Mouse (Mus musculus) C2C12 (cell line): ENCODE data around the gene Rpl26. TPM values are rescaled to one million over a fixed set of nuclear protein-coding genes. Genes with fewer than 3 reads are reported as not detected.

ENCODE experiments used
- H3K27me3 ChIP-seq: one replicate; pipeline ENCODE4 v1.6.1; 2011; ENCODE audit not compliant: control insufficient read depth, insufficient read depth, insufficient read length
- H3K36me3 ChIP-seq: one replicate; pipeline ENCODE4 v1.6.1; 2011; ENCODE audit not compliant: control insufficient read depth, insufficient read depth
- H3K4me3 ChIP-seq: one replicate; pipeline ENCODE4 v1.5.1; 2011; ENCODE audit warnings: mild to moderate bottlenecking, control low read depth; ENCODE audit not compliant: poor library complexity, insufficient read depth, severe bottlenecking
- H3K79me2 ChIP-seq: one replicate; pipeline ENCODE4 v1.6.1; 2011; ENCODE audit not compliant: control insufficient read depth, insufficient read depth
- H3K79me3 ChIP-seq: one replicate; pipeline ENCODE4 v1.6.1; 2011; ENCODE audit warnings: low read depth, control low read depth
- H3ac ChIP-seq: one replicate; pipeline ENCODE3; 2011; ENCODE audit warnings: low read depth; ENCODE audit not compliant: control insufficient read depth, insufficient read length
- CEBPB ChIP-seq: IDR thresholded peaks from one replicate; pipeline ENCODE4 v1.6.1; 2011; ENCODE audit warnings: low read depth, mild to moderate bottlenecking, control low read depth, moderate library complexity
- CTCF ChIP-seq: IDR thresholded peaks from one replicate; pipeline ENCODE4 v1.5.1; 2011; ENCODE audit not compliant: control insufficient read depth, insufficient read depth, insufficient read length
- FOSL1 ChIP-seq: IDR thresholded peaks from one replicate; pipeline ENCODE4 v1.8.0; 2011; ENCODE audit warnings: mild to moderate bottlenecking, low read length; ENCODE audit not compliant: poor library complexity, insufficient read depth, severe bottlenecking
- MAX ChIP-seq: IDR thresholded peaks from one replicate; pipeline ENCODE4 v1.6.1; 2011; ENCODE audit warnings: mild to moderate bottlenecking, control low read depth
- MYOD1 ChIP-seq: IDR thresholded peaks from one replicate; pipeline ENCODE4 v1.6.1; 2011; ENCODE audit warnings: low read depth; ENCODE audit not compliant: control insufficient read depth, insufficient read length
- MYOG ChIP-seq: IDR thresholded peaks from one replicate; pipeline ENCODE4 v1.6.1; 2011; ENCODE audit not compliant: control insufficient read depth, insufficient read length; ENCODE audit errors: extremely low read depth
- USF1 ChIP-seq: IDR thresholded peaks from one replicate; pipeline ENCODE4 v1.6.1; 2011; ENCODE audit warnings: low read depth, mild to moderate bottlenecking, control low read depth, moderate library complexity
- long read RNA-seq, 2 experiments: library from polyadenylated mRNA; unstranded; transcript quantifications; one replicate each; pipeline ENCODE4 v2.0.0; 2019 to 2020
- polyA plus RNA-seq: library from polyadenylated mRNA; unstranded; fragments of >200 nt; fragmentation: generic; extraction: Trizol; gene quantifications from one replicate; pipeline ENCODE4 v1.2.1, GENCODE M21; 2012; ENCODE audit warnings: missing spikeins

Rpl26 gene
- polyA plus RNA-seq = 625 TPM
- long read RNA-seq, experiment 1, transcript Rpl26-201 (4 exons, 526 nt) = major isoform, 48 of 81 reads
- long read RNA-seq, experiment 1, partial matches to known transcripts = 21 of 81 reads
- long read RNA-seq, experiment 1, other reads (novel, unspliced or antisense) = 12 of 81 reads
- long read RNA-seq, experiment 2, transcript Rpl26-201 (4 exons, 526 nt) = major isoform, 30 of 36 reads
- long read RNA-seq, experiment 2, partial matches to known transcripts = 3 of 36 reads
- long read RNA-seq, experiment 2, other reads (novel, unspliced or antisense) = 3 of 36 reads

DNA sequence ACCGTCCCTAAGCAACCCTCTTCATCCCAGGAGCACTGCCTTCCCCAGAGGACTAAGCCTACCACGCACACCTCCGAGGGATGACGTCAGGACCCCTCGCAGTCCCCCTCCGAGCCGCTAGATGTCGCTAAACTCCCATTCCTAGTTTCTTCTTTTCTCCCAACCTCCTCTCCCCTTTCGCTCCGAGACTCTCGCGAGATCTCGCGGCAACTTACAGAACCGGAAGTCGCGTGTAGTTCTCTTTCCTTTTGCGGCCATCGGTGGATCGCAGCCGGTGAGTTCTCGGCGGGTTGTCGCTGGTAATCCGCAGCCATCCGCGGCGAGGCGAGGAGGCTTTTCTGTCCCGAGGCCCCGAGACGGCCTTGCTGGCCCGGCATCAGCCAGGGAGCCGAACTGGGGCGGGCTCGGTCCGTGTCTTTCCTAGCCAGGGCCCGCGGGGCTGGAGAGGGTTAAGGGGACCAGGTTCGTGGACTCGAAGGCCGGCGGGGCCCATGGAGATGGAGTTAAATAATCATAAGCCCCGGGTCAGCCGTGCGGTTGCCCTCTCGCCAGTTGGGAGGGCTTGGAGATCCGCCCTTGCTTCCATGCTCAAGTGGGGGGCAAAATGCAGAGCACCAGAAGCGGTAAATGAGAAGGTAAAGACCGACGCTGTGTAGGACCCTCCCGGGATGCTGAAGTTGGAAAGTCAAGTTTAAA is at the start of gene Rpl26:
TSS of gene Rpl26 (plus strand) at position 233 of the 696 bp plus-strand sequence.
- no peak for TF ChIP-seq USF1
- TF ChIP-seq MAX = peak; percentile 50
- TF ChIP-seq CTCF = peak; percentile 81
- Histone ChIP-seq H3K79me3 (peaks cover 15% of the 10 kb centered on the region), H3K36me3 (peaks cover 27% of the 10 kb centered on the region), H3K4me3 (peak within 1 kb of the TSS; percentile 99), H3K27me3 (no peaks in the 10 kb centered on the region), H3ac (peak within 1 kb of the TSS; percentile 96), H3K79me2 (peaks cover 26% of the 10 kb centered on the region)

DNA sequence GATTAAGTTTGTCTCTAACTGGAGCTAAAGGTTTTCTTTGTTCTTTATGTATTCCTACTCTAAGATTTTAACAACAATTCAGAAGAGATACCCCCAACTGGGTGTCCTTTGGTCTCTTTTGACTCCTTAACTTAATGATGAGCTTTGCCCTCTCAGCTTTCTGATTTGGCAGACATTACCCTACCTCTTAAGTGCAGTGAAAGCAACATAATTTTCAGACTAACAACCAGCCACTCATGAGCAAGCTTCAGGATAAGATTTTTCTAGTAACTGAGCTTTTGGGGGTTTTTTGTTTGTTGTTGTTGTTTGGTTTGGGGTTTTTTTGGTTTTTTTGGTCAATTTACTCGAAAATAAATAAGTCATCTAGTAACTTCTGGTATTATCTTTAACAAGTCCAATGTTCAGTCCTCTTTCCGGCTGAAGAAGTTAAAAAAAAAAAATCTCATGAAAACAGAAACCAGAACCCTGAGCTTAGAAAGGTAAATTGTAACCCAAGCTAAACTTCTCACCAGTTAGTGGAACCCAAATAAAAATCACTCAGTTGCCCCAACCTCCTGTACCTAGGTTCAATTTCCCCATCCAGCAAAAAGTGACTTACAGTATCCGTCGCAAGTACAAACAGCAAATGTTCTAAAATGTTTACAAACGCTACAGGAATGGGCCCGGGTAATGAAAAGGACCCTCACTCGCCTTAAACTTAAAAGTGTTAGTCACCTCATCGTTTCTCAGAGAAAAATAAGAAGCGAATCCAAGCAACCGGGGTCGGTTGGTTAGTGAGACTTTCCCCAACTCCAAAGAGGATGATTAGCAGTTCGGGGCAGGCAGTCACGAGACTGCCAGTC is 49.5 kb upstream of the Rpl26 start:
- H3K36me3 ChIP-seq = no peaks in the 10 kb centered on the region
- peak overlapping the region; percentile 78 for H3K4me3 ChIP-seq
- peaks cover 52% of the 10 kb centered on the region for H3K79me3 ChIP-seq
- peak overlapping the region; percentile 79 for H3ac ChIP-seq
- H3K27me3 ChIP-seq = no peaks in the 10 kb centered on the region
- TF ChIP-seq USF1 = no peak
- peaks cover 57% of the 10 kb centered on the region for H3K79me2 ChIP-seq

DNA sequence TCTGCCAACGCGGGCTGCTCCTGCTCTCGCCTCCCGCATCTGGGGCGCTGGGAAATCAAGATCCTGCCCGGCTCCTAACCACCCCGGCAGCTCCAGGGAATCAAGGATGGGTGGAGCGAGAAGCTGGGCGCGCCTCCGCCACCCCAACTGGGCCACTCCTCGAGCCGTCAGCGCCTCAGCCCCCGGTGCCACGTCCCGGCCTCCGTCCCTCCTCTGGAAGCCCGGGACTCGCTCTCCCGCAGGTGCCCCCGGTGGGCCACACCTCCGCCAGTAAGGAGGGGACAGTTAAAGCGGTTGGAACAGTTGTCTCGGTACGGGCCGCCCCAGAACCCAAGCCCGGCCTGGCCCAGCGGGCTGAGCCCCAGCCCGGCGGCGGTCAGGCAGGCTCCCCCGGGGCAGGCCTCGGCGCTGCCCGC is 48.9 kb upstream of the Rpl26 start:
- no peaks in the 10 kb centered on the region for H3K27me3 ChIP-seq
- TF ChIP-seq MYOG (no peak), CEBPB (no peak), FOSL1 (no peak), MAX (no peak), CTCF (no peak), USF1 (no peak), MYOD1 (no peak)
- H3K79me2 ChIP-seq = peaks cover 50% of the 10 kb centered on the region
- peak overlapping the region; percentile 78 for H3K4me3 ChIP-seq
- H3K79me3 ChIP-seq = peaks cover 47% of the 10 kb centered on the region
- H3ac ChIP-seq = peak overlapping the region; percentile 79
- H3K36me3 ChIP-seq = no peaks in the 10 kb centered on the region

DNA sequence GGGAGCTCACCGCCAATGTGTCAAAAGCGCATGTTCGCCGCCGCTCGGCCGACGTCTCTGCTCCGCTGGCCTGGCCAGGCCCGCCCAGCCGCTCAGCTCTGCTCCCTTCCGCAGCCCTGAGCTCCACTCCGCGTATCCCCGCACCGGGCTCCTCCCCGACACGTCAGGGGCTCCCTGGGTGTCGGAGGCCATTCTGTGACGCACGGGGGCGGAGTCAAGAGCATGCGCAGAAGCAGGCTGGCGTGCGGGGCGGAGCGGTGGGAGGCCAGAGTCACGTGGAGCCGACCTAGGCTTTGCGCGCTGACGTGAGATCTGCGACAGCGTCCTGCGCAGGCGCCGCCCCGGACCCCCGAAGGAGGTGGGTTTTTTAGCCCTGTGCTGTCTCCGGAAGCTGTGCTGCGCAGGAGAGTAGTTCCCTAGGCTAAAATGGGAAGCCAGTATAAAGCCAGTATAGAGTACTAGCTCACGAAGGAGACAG is 48.4 kb upstream of the Rpl26 start:
- peaks cover 43% of the 10 kb centered on the region for H3K79me3 ChIP-seq
- H3K27me3 ChIP-seq = no peaks in the 10 kb centered on the region
- no peaks in the 10 kb centered on the region for H3K36me3 ChIP-seq
- peak overlapping the region; percentile 78 for H3K4me3 ChIP-seq
- peaks cover 46% of the 10 kb centered on the region for H3K79me2 ChIP-seq
- no peak for TF ChIP-seq FOSL1
- TF ChIP-seq MAX = no peak
- TF ChIP-seq CEBPB = no peak
- TF ChIP-seq MYOD1 = no peak
- TF ChIP-seq MYOG = no peak
- TF ChIP-seq USF1 = peak; percentile 99
- TF ChIP-seq CTCF = no peak
- H3ac ChIP-seq = peak overlapping the region; percentile 79

DNA sequence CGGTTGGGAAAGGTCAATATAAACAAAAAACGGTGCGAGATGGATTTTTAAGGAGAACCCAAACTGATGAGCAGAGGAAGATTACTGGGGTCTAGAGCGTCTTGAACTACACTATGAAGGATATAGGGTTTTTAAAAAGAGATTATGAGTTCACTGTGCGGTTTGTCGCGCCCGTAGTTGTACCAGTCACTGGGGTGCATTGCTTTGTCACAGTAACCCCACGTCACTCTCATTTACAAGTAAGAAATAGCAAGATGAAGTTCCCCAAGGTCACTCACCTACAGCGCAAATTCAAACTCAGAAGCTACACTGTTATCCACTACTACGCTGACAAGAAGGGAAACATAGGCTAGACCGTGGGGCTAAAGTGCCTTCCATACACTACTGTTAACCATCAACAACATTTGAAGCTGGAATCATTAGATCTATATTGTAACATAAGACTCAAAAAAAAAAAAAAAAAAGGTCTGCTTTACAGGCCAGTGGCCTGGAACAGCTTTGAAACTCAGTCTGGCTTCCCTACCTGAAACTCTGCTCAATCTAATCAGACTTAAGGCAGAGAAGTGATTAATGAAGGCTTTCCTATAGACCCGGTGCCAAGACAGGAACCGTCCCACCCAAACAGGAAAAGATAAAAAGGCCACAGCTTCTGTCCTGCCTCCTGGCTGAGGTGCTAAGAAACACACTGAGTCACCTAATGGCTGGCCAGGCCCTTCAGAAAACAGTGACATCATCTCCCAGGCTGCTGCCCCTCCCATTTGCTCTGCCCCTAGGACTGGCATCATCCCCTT is 47.6 kb upstream of the Rpl26 start:
- H3K79me3 ChIP-seq = peaks cover 35% of the 10 kb centered on the region
- peak overlapping the region; percentile 78 for H3K4me3 ChIP-seq
- TF ChIP-seq MYOD1 (no peak), MAX (peak; percentile 18), CEBPB (no peak)
- H3ac ChIP-seq = peak overlapping the region; percentile 40
- H3K27me3 ChIP-seq = no peaks in the 10 kb centered on the region
- H3K79me2 ChIP-seq = peaks cover 37% of the 10 kb centered on the region
- H3K36me3 ChIP-seq = no peaks in the 10 kb centered on the region
